Mouse (Mus musculus) stomach, embryonic 16.5 days (tissue): ENCODE results near the gene Cabp1. TPM values are rescaled to one million over a fixed set of nuclear protein-coding genes. Genes with fewer than 3 reads are reported as not detected.
A peak's percentile ranks its signal among the peaks of the same experiment; 100 is the strongest.

Source experiments
- ATAC-seq: fragments of 200-750 bp; cut with Nextera tagmentation; 2 replicates; pipeline ENCODE4 v1.8.0; 2017; ENCODE audit warnings: moderate number of reproducible peaks, moderate TSS enrichment; ENCODE audit not compliant: insufficient read depth, low FRiP score
- H3K27ac ChIP-seq: fragments of 300-500 bp; sonication (generic); 2 replicates; pipeline ENCODE4 v1.5.1; 2014; ENCODE audit warnings: low read length
- H3K27me3 ChIP-seq: fragments of 300-500 bp; sonication (generic); 2 replicates; pipeline ENCODE4 v1.6.1; 2014; ENCODE audit warnings: low read length, control low read depth, mixed read lengths; ENCODE audit not compliant: control insufficient read depth, insufficient read depth
- H3K36me3 ChIP-seq: fragments of 300-500 bp; sonication (generic); 2 replicates; pipeline ENCODE4 v1.6.1; 2014; ENCODE audit warnings: low read length; ENCODE audit not compliant: control insufficient read depth, insufficient read depth
- H3K4me1 ChIP-seq: fragments of 300-500 bp; sonication (generic); 2 replicates; pipeline ENCODE4 v1.6.1; 2014; ENCODE audit warnings: low read length, control low read depth, mixed read lengths; ENCODE audit not compliant: control insufficient read depth, insufficient read depth
- H3K4me2 ChIP-seq: fragments of 300-500 bp; sonication (generic); 2 replicates; pipeline ENCODE4 v1.6.1; 2014; ENCODE audit warnings: low read depth, low read length, mixed read lengths
- H3K4me3 ChIP-seq: fragments of 300-500 bp; sonication (generic); replicated peaks from 2 replicates; pipeline ENCODE4 v1.5.1; 2014; ENCODE audit warnings: mild to moderate bottlenecking, low read length
- H3K9ac ChIP-seq: fragments of 300-500 bp; sonication (generic); 2 replicates; pipeline ENCODE4 v1.6.1; 2014; ENCODE audit warnings: low read length
- H3K9me3 ChIP-seq: fragments of 300-500 bp; sonication (generic); replicated peaks from 2 replicates; pipeline ENCODE4 v1.6.1; 2016; ENCODE audit warnings: low read length, control low read depth; ENCODE audit not compliant: control insufficient read depth
- WGBS: fragments of 180-500 bp; shearing (Covaris S2); extraction: QIAGEN DNeasy Blood & Tissue Kit; methylation state at CpG from one replicate; pipeline ENCODE4 v1.1.7; 2014; 5-methylcytosine and 5-hydroxymethylcytosine counted together
- polyA plus RNA-seq: library from polyadenylated mRNA; unstranded; fragments of >200 nt; fragmentation: Nextera tagmentation; extraction: Ambion mirVana; gene quantifications from 2 replicates; pipeline ENCODE4 v1.2.1, GENCODE M21; 2015

Gene Cabp1
- polyA plus RNA-seq, 1 experiment from 2014 or later = 1.4 TPM

GRCm38 (mm10) chr5:115194626-115195221, 543 bp upstream of the Cabp1 start:
- WGBS = 9% methylated on average over 12 of the region's 12 CpGs
- H3K9ac ChIP-seq = peak overlapping the region; percentile 65; the same call in 1 of the 2 replicates
- peak overlapping the region; percentile 100 for H3K4me2 ChIP-seq
- no peaks in the 10 kb centered on the region for H3K9me3 ChIP-seq
- no peak overlapping the region for H3K27ac ChIP-seq
- H3K27me3 ChIP-seq = peaks cover 37% of the 10 kb centered on the region
- H3K4me3 ChIP-seq = peak overlapping the region; percentile 57
- H3K36me3 ChIP-seq = no peaks in the 10 kb centered on the region
- no peak for ATAC-seq
- H3K4me1 ChIP-seq = peaks cover 15% of the 10 kb centered on the region

GRCm38 (mm10) chr5:115193226-115193625, 955 bp downstream of the Cabp1 start:
- peaks cover 37% of the 10 kb centered on the region for H3K27me3 ChIP-seq

DNA sequence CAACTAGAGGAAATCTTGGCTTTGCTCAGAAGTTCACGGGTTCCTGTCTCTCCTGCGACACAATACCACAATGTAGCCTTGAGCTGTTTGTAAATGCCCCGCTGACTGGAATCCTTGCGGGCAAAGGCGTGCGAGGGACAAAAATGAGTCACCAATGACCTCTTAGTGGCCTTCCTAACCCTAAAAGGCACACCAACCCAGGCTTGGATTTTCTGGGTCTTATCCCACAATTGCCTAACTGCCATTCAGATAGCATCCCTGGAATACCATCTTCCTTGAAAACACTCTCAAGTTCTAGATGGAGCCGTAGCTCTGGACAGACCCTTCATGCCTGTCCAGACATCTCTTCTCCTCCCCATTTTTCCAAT, 1.4 kb downstream of the Cabp1 start:
- 13% methylated on average over 7 of the region's 7 CpGs for WGBS
- Histone ChIP-seq H3K27me3 (peaks cover 37% of the 10 kb centered on the region), H3K9ac (no peak overlapping the region), H3K4me3 (peak overlapping the region; percentile 57), H3K27ac (no peak overlapping the region), H3K4me1 (peaks cover 15% of the 10 kb centered on the region), H3K36me3 (no peaks in the 10 kb centered on the region), H3K9me3 (no peaks in the 10 kb centered on the region; the same call in 1 of the 2 replicates), H3K4me2 (peak overlapping the region; percentile 100)
- no peak for ATAC-seq

More at GRCm38 (mm10) chr5:115193226-115193625, 955 bp downstream of the Cabp1 start:
- peak overlapping the region; percentile 100 for H3K4me2 ChIP-seq
- no peaks in the 10 kb centered on the region; the same call in 1 of the 2 replicates for H3K9me3 ChIP-seq
- WGBS = under 1% methylated on average over 34 of the region's 34 CpGs
- peak overlapping the region; percentile 65; the same call in 1 of the 2 replicates for H3K9ac ChIP-seq
- ATAC-seq = peak; percentile 38; the same call in 1 of the 2 replicates
- H3K4me3 ChIP-seq = peak overlapping the region; percentile 57
- H3K4me1 ChIP-seq = peaks cover 15% of the 10 kb centered on the region
- H3K36me3 ChIP-seq = no peaks in the 10 kb centered on the region
- H3K27ac ChIP-seq = no peak overlapping the region

DNA sequence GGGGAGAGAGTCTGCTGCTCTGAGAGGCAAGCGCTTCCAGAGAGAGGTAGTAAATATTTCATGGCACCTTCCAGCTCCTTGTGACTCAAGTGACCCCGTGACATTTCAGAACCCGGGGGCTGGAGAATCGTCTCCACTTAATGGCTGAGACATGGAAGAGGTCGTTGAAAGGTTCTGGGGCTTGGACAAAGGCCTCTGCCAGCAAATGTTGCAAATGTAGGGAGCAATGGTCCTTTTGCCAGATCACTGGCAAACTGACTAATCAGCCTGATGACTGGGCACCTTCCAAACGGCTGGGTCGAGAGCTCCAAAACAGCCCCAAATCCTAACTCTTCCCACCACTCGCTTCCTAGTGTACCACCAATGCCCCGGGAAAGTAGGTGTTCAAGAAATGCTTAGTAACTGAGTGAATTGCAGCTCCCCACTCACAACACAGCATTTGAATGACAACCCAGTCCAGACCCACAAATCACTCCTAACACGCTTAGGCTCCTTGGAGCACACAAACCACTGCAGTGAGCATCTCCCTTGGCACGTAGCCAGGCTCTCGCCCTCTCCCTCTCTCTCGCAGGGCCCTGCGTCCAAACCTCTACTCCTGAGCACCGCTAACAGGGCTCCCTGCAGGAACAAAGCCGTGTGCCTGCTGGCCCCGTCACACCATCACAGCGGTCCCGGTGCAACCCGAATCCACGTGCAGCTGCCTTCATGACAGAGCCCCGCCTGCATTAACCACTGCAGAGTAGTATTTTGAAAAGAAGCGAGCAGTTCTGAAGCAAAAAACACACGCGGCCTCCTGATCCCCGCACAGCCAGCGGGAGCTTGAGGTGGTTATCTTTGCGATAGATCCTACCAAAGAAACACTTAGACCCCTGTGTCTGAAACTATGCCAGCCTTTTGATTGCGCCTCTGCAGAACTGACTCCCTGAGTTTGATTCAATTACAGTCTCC, 2.0 kb downstream of the Cabp1 start:
- Histone ChIP-seq H3K4me2 (no peak overlapping the region), H3K4me3 (no peak overlapping the region), H3K9me3 (no peaks in the 10 kb centered on the region; the same call in 1 of the 2 replicates), H3K27me3 (peaks cover 37% of the 10 kb centered on the region), H3K9ac (no peak overlapping the region), H3K36me3 (no peaks in the 10 kb centered on the region), H3K4me1 (peaks cover 15% of the 10 kb centered on the region), H3K27ac (no peak overlapping the region)
- ATAC-seq = no peak
- WGBS = 11% methylated on average over 29 of the region's 29 CpGs

- Histone ChIP-seq H3K4me1 (peaks cover 19% of the 10 kb centered on the region), H3K4me3 (no peak overlapping the region), H3K9me3 (no peaks in the 10 kb centered on the region; the same call in 1 of the 2 replicates), H3K27me3 (peaks cover 37% of the 10 kb centered on the region), H3K36me3 (no peaks in the 10 kb centered on the region), H3K4me2 (no peak overlapping the region), H3K27ac (no peak overlapping the region), H3K9ac (no peak overlapping the region)
- WGBS = 68% methylated on average over 12 of the region's 12 CpGs
- no peak for ATAC-seq
These were observed 4.1 kb downstream of the Cabp1 start for GRCm38 (mm10) chr5:115190081-115190480.

- peaks cover 37% of the 10 kb centered on the region for H3K27me3 ChIP-seq
These were observed 5.4 kb downstream of the Cabp1 start for GRCm38 (mm10) chr5:115188824-115189223.

DNA sequence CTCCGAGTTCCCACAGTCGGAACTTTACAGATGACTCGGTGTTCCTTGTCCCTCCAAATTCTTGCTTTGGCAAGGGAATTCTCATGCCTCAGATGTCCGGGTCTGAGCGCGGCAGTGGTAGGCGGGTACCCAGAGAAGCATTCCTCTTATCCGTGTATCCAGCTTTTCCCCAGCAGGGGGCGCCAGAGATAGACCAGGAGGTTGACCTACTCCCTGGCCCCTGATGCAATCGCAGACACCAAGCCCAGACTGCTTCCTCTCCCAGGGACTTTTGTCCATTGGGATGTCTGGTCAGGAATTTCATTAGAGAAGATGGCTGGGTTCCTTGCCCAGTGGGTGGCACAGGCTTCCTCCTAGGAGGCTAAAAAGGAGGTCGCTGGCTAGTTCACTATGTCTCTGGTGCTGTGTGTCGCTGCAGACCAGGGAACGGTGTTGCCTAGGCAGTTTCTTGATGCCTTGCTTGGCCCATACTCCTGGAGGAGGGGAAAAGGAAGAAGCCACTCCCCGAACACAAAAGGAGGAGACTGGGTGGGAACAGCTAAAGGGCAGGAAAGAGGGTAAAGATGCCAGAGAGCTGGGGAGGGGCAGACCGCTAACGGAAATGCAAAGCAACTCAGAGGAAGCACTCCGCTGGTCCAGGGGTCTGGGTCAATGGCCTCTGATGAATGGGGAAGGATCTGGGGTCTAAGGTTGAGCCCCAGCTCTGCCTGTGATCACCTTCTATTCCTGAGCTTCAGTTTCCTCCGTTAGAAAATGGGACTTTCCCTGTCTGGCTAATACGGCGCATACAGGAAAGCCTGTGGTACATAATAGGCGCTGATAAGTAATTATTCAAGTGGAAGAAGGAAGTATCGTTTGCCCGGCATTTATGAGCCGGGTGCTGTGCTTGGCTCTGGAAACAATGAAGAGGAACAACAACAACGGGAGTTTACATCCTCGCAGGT, 6.7 kb downstream of the Cabp1 start:
- Histone ChIP-seq H3K4me1 (peaks cover 11% of the 10 kb centered on the region), H3K4me3 (peak overlapping the region; percentile 15; the same call in 1 of the 2 replicates), H3K9ac (no peak overlapping the region; the same call in 1 of the 2 replicates), H3K36me3 (no peaks in the 10 kb centered on the region), H3K9me3 (no peaks in the 10 kb centered on the region; the same call in 1 of the 2 replicates), H3K4me2 (peak overlapping the region; percentile 33), H3K27me3 (peaks cover 25% of the 10 kb centered on the region), H3K27ac (peak overlapping the region; percentile 9; the same call in 1 of the 2 replicates)
- peak; percentile 78 for ATAC-seq
- WGBS = 21% methylated on average over 26 of the region's 26 CpGs

More at GRCm38 (mm10) chr5:115188824-115189223, 5.4 kb downstream of the Cabp1 start:
- WGBS = 51% methylated on average over 5 of the region's 5 CpGs
- Histone ChIP-seq H3K4me2 (no peak overlapping the region), H3K9me3 (no peaks in the 10 kb centered on the region; the same call in 1 of the 2 replicates), H3K27ac (no peak overlapping the region), H3K36me3 (no peaks in the 10 kb centered on the region), H3K9ac (no peak overlapping the region), H3K4me1 (peaks cover 19% of the 10 kb centered on the region), H3K4me3 (no peak overlapping the region)
- no peak for ATAC-seq

DNA sequence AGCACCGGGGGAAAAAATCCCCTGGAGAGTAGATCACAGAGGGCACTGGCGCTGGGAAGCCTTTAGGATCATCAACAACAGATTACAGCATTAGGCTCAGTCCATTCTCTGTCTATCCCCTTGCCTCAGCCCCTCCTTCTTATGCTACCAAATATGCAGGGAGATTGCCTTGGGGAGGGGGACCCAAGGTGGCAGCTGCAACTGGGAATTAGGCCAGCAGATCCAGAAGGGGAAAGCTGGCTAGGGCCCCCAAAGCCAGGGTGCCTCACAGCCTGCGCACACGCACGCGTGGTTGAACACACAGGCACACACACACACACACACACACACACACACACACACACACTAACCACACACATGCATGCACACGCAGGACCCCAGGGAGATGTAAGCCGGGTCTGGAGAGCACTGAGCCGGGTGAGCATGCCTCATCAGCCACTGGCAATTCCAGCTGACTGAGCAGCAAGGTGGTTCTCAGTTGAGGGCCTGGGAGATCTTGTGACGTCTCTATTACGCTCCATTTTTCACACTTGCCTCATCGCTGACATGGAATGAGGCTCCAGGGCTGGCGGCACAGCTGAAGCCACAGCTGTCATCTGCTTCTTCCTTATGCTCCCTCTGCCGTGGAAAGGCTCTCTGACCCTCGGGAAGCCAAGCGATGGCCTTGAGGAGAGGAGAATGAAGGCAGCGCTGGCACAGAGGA, 7.7 kb downstream of the Cabp1 start:
- Histone ChIP-seq H3K27me3 (peaks cover 16% of the 10 kb centered on the region), H3K4me2 (peak overlapping the region; percentile 33), H3K4me1 (peaks cover 11% of the 10 kb centered on the region), H3K9me3 (no peaks in the 10 kb centered on the region; the same call in 1 of the 2 replicates), H3K4me3 (peak overlapping the region; percentile 15; the same call in 1 of the 2 replicates), H3K27ac (no peak overlapping the region), H3K9ac (0 out of 2 replicates have a peak overlapping the region, but pooled peaks have one; percentile 21), H3K36me3 (no peaks in the 10 kb centered on the region)
- ATAC-seq = no peak
- WGBS = 35% methylated on average over 17 of the region's 17 CpGs
